ENCODE assay signal across 13 mouse cellular contexts in the genomic region with DNA sequence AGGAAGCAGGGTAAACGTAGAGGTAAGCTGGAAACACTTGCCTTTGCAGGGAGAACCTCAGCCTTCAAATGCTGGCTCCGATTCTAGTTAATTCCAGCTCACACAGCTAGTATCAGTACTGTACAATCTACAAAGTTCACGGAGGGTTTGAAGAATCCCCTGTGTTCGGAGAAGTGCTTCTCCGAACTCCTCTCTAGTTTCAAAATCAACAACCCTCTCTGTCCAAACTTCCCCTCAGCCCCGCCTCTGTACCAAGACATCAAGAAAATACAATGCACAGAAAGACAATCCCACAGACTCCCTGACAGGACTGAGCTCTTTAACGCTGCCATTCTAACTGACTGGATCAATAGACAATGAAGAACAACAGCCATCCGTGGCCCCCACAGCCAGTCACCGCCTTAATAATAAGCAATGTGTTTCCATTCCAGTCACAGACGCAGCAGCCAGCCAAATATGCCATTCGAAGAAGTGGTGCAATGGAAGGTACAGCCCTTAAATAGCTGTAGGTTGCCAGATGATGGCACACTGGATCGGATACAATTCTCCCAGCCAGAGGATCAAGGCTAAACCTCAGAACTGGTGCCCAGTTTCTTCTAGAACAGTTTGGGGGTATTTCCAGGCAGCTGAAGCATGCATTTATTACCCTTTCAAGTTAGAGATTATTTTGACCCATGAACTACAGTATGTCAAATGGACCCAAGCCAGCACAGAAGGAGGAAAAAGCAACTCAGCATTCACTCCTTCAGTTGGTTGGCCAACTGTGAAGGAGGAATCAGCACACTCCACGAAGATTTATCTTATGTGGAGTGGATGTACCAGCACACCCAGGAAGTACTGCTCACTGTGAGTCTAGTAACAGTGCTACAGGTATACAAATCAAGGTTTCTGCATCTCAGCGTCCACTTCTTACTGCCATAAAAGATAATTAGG.
DNase-seq lines count a peak whose midpoint lies in the region; ATAC-seq and TF ChIP-seq lines count a peak whose summit lies in the region.
"Had no signal": no experiment of that assay in that cellular context is flagged by ENCODE, and none has a peak within 500 bp of the region (broad histone marks: within the 10 kb centered on the region; RNA-seq: fewer than 3 reads in every experiment).

No protein-coding gene starts in this region.

- H3K9me3 ChIP-seq in hindbrain, embryonic 12.5 days (replicated peaks): no peaks in the 10 kb centered on the region
- H3K9me3 ChIP-seq: forebrain, embryonic 12.5 days; neural tube, embryonic 12.5 days had no signal

- 0 out of 2 replicates have a peak overlapping the region, but pooled peaks have one; percentile 32 for H3K27ac ChIP-seq in layer of hippocampus, adult 2 months
- no peak overlapping the region for H3K27ac ChIP-seq in brown adipose tissue, adult 24 weeks (replicated peaks; ENCODE audit: low read depth, low read length)
- H3K27ac ChIP-seq in hindbrain, embryonic 12.5 days: no peak overlapping the region
- H3K27ac ChIP-seq: forebrain, embryonic 12.5 days; macrophage; neural tube, embryonic 12.5 days had no signal

- DNase-seq in layer of hippocampus, adult 2 months (ENCODE audit: low spot score in 2 of 2): no peak
- DNase-seq in layer of hippocampus, adult 8-10 months (ENCODE audit: low spot score in 2 of 2): no peak
- DNase-seq in kidney, postnatal 25 days: peak; percentile 47
- DNase-seq in T-cell, adult 2 months (ENCODE audit: low spot score): no peak
- DNase-seq in left cerebral cortex, postnatal 10 days (ENCODE audit: extremely low spot score in 1 of 2, low spot score in 2 of 2): no peak
- DNase-seq: heart, postnatal 14 days; layer of hippocampus, adult 9-11 months; thymus, postnatal 36 days had no signal

- H3K9ac ChIP-seq in hindbrain, embryonic 12.5 days: no peak overlapping the region
- H3K9ac ChIP-seq: forebrain, embryonic 12.5 days; neural tube, embryonic 12.5 days had no signal

- WGBS in hindbrain, embryonic 12.5 days: 33% methylated on average over 14 of the region's 14 CpGs

- no peak for ATAC-seq in hindbrain, embryonic 12.5 days (ENCODE audit: low FRiP score)

- peak overlapping the region; percentile 28 for H3K4me2 ChIP-seq in hindbrain, embryonic 12.5 days (replicated peaks)
- H3K4me2 ChIP-seq: forebrain, embryonic 12.5 days; neural tube, embryonic 12.5 days had no signal

- intact Hi-C loops in left cerebral cortex, postnatal 10 days (cut with DNase I): no loop called here

- H3K27me3 ChIP-seq in hindbrain, embryonic 12.5 days: no peaks in the 10 kb centered on the region
- H3K27me3 ChIP-seq: forebrain, embryonic 12.5 days; neural tube, embryonic 12.5 days had no signal

- peak overlapping the region; percentile 20; the same call in 1 of the 2 replicates for H3K4me3 ChIP-seq in layer of hippocampus, adult 2 months
- peak overlapping the region; percentile 21; the same call in 1 of the 2 replicates for H3K4me3 ChIP-seq in brown adipose tissue, adult 24 weeks (ENCODE audit: insufficient read depth, low read depth, low read length)
- H3K4me3 ChIP-seq in hindbrain, embryonic 12.5 days: no peak overlapping the region
- H3K4me3 ChIP-seq: forebrain, embryonic 12.5 days; neural tube, embryonic 12.5 days had no signal

- no peaks in the 10 kb centered on the region for H3K36me3 ChIP-seq in hindbrain, embryonic 12.5 days
- H3K36me3 ChIP-seq: forebrain, embryonic 12.5 days; neural tube, embryonic 12.5 days had no signal

- H3K4me1 ChIP-seq in brown adipose tissue, adult 24 weeks (ENCODE audit: control insufficient read depth, insufficient read depth, insufficient read length, low read length): no peaks in the 10 kb centered on the region
- H3K4me1 ChIP-seq in hindbrain, embryonic 12.5 days: peaks cover 26% of the 10 kb centered on the region

- no peak for TF ChIP-seq CTCF in layer of hippocampus, adult 2 months (conservative IDR thresholded peaks at IDR 0.05)

Comparison
In these comparisons a context has a peak if more than half of its experiments do, and no peak if none do; other contexts are left out.
1. DNase-seq: peak in kidney, postnatal 25 days (2 of 2); none in layer of hippocampus, adult 2 months (0 of 2), layer of hippocampus, adult 8-10 months (0 of 2), T-cell, adult 2 months (single experiment) and left cerebral cortex, postnatal 10 days (0 of 2).